Comparison of ENCODE assay signal across 10 mouse cellular contexts in genomic region chr4:150708572-150708984, GRCm38 (mm10). TPM values are rescaled to one million over a fixed set of nuclear protein-coding genes. Genes with fewer than 3 reads are reported as not detected.
DNase-seq lines count a peak whose midpoint lies in the region; ATAC-seq and TF ChIP-seq lines count a peak whose summit lies in the region.
"Had no signal": no experiment of that assay in that cellular context is flagged by ENCODE, and none has a peak within 500 bp of the region (broad histone marks: within the 10 kb centered on the region; RNA-seq: fewer than 3 reads in every experiment).

No protein-coding gene starts in this region.

- no peak for TF ChIP-seq POLR2A in kidney, adult 2 months (IDR thresholded peaks at IDR 0.05; ENCODE audit: low read depth, low read length)

- no peaks in the 10 kb centered on the region for H3K36me3 ChIP-seq in kidney, adult 2 months (ENCODE audit: control insufficient read depth, insufficient read depth, low read length)
- no peaks in the 10 kb centered on the region for H3K36me3 ChIP-seq in C2C12 (ENCODE audit: control insufficient read depth, insufficient read depth)
- no peaks in the 10 kb centered on the region for H3K36me3 ChIP-seq in liver, embryonic 15.5 days (replicated peaks)
- H3K36me3 ChIP-seq: midbrain, embryonic 12.5 days had no signal

- peak; percentile 67 for DNase-seq in kidney, adult 2 months
- DNase-seq in kidney, adult 18-20 months: no peak
- DNase-seq in T-cell, adult 2 months (ENCODE audit: low spot score): peak; percentile 10
- no peak for DNase-seq in frontal cortex, postnatal 10 days (ENCODE audit: low spot score in 2 of 2)
- no peak for DNase-seq in cerebellum, adult 9-10 months

- no peak overlapping the region for H3K4me2 ChIP-seq in liver, embryonic 15.5 days
- H3K4me2 ChIP-seq: forebrain, embryonic 13.5 days; midbrain, embryonic 12.5 days had no signal

- peak overlapping the region; percentile 97 for H3K27ac ChIP-seq in kidney, adult 2 months (ENCODE audit: insufficient read depth, low read depth, low read length)
- H3K27ac ChIP-seq in liver, embryonic 15.5 days (replicated peaks): 0 out of 2 replicates have a peak overlapping the region, but pooled peaks have one; percentile 77
- H3K27ac ChIP-seq: forebrain, embryonic 13.5 days; midbrain, embryonic 12.5 days had no signal

- no peak overlapping the region for H3K4me3 ChIP-seq in kidney, adult 2 months (ENCODE audit: insufficient read depth, low read depth, low read length)
- no peak overlapping the region for H3K4me3 ChIP-seq in C2C12 (ENCODE audit: insufficient read depth, poor library complexity, severe bottlenecking)
- H3K4me3 ChIP-seq in liver, embryonic 15.5 days (replicated peaks): no peak overlapping the region
- H3K4me3 ChIP-seq: forebrain, embryonic 13.5 days; midbrain, embryonic 12.5 days had no signal

- peaks cover 48% of the 10 kb centered on the region for H3K4me1 ChIP-seq in kidney, adult 2 months (ENCODE audit: control insufficient read depth, insufficient read depth, low read length)
- peaks cover 12% of the 10 kb centered on the region for H3K4me1 ChIP-seq in liver, embryonic 15.5 days (replicated peaks)

- H3K79me2 ChIP-seq in C2C12 (ENCODE audit: control insufficient read depth, insufficient read depth): no peaks in the 10 kb centered on the region

- ATAC-seq in liver, embryonic 15.5 days (ENCODE audit: insufficient read depth): no peak
- ATAC-seq in megakaryocyte-erythroid progenitor cell, adult 5-6 weeks (replicated peaks; ENCODE audit: low FRiP score, low TSS enrichment, poor library complexity, severe bottlenecking): no peak
- ATAC-seq: forebrain, embryonic 13.5 days had no signal

- no peaks in the 10 kb centered on the region for H3K27me3 ChIP-seq in kidney, adult 2 months (replicated peaks; ENCODE audit: control insufficient read depth, insufficient read depth, low read length)
- no peaks in the 10 kb centered on the region for H3K27me3 ChIP-seq in C2C12 (ENCODE audit: control insufficient read depth, insufficient read depth, insufficient read length)
- no peaks in the 10 kb centered on the region for H3K27me3 ChIP-seq in liver, embryonic 15.5 days
- H3K27me3 ChIP-seq: forebrain, embryonic 13.5 days had no signal

- WGBS in kidney, adult 2 months: 71% methylated on average over 4 of the region's 4 CpGs
- WGBS in liver, embryonic 15.5 days (ENCODE audit: insufficient replicate concordance): 57% methylated on average over 4 of the region's 4 CpGs

- no peaks in the 10 kb centered on the region for H3K9me3 ChIP-seq in liver, embryonic 15.5 days (replicated peaks)
- H3K9me3 ChIP-seq: forebrain, embryonic 13.5 days; midbrain, embryonic 12.5 days had no signal

- H3ac ChIP-seq in C2C12 (ENCODE audit: control insufficient read depth, insufficient read length, low read depth): peak overlapping the region; percentile 32

- no peak overlapping the region for H3K9ac ChIP-seq in liver, embryonic 15.5 days
- H3K9ac ChIP-seq: forebrain, embryonic 13.5 days; midbrain, embryonic 12.5 days had no signal

- peak; percentile 72 for TF ChIP-seq CTCF in kidney, adult 2 months (conservative IDR thresholded peaks at IDR 0.05; ENCODE audit: insufficient read depth, insufficient read length, low read depth, low read length)
- no peak for TF ChIP-seq CTCF in C2C12 (IDR thresholded peaks at IDR 0.05; ENCODE audit: control insufficient read depth, insufficient read depth, insufficient read length)

- no peaks in the 10 kb centered on the region for H3K79me3 ChIP-seq in C2C12 (ENCODE audit: low read depth)

TF ChIP-seq in C2C12, 6 proteins besides CTCF, POLR2A, EP300 and RAD21:
- no peak for TF ChIP-seq CEBPB (IDR thresholded peaks at IDR 0.05; ENCODE audit: low read depth)
- no peak for TF ChIP-seq FOSL1 (IDR thresholded peaks at IDR 0.05; ENCODE audit: insufficient read depth, low read length, poor library complexity, severe bottlenecking)
- no peak for TF ChIP-seq USF1 (IDR thresholded peaks at IDR 0.05; ENCODE audit: low read depth)
- TF ChIP-seq MAX (IDR thresholded peaks at IDR 0.05): no peak
- no peak for TF ChIP-seq MYOG (IDR thresholded peaks at IDR 0.05; ENCODE audit: control insufficient read depth, extremely low read depth, insufficient read length)
- TF ChIP-seq MYOD1 (IDR thresholded peaks at IDR 0.05; ENCODE audit: control insufficient read depth, insufficient read length, low read depth): no peak

RNA-seq across cellular contexts. Expression of gene Slc45a1, which starts 56.6 kb away (rescaled TPM):
- polyA plus RNA-seq in kidney, adult 2 months (2012; rRNA removed): 0.08 and 0.17 TPM in 2 replicates
- polyA plus RNA-seq in C2C12 (2012; fragmentation: generic; extraction: Trizol): 0.01 TPM
- polyA plus RNA-seq in liver, embryonic 15.5 days (2015; fragmentation: Nextera tagmentation; extraction: Ambion mirVana): not detected in 2 replicates
- total RNA-seq in megakaryocyte-erythroid progenitor cell, adult 5-6 weeks (2014; fragmentation: Nextera tagmentation): not detected in 2 replicates
- total RNA-seq in megakaryocyte-erythroid progenitor cell, adult 5-6 weeks (2017): not detected in 2 replicates

Comparison
In these comparisons a context has a peak if more than half of its experiments do, and no peak if none do; other contexts are left out.
1. DNase-seq: peak in kidney, adult 2 months (single experiment) and T-cell, adult 2 months (single experiment); none in kidney, adult 18-20 months (single experiment), frontal cortex, postnatal 10 days (0 of 2) and cerebellum, adult 9-10 months (single experiment).